Mouse (Mus musculus) C2C12 (cell line): ENCODE results near the gene Dennd4b. TPM values are rescaled to one million over a fixed set of nuclear protein-coding genes. Genes with fewer than 3 reads are reported as not detected.

Experiments
- H3K27me3 ChIP-seq: one replicate; pipeline ENCODE4 v1.6.1; 2011; ENCODE audit not compliant: control insufficient read depth, insufficient read depth, insufficient read length
- H3K36me3 ChIP-seq: one replicate; pipeline ENCODE4 v1.6.1; 2011; ENCODE audit not compliant: control insufficient read depth, insufficient read depth
- H3K4me3 ChIP-seq: one replicate; pipeline ENCODE4 v1.5.1; 2011; ENCODE audit warnings: mild to moderate bottlenecking, control low read depth; ENCODE audit not compliant: poor library complexity, insufficient read depth, severe bottlenecking
- H3K79me2 ChIP-seq: one replicate; pipeline ENCODE4 v1.6.1; 2011; ENCODE audit not compliant: control insufficient read depth, insufficient read depth
- H3K79me3 ChIP-seq: one replicate; pipeline ENCODE4 v1.6.1; 2011; ENCODE audit warnings: low read depth, control low read depth
- H3ac ChIP-seq: one replicate; pipeline ENCODE3; 2011; ENCODE audit warnings: low read depth; ENCODE audit not compliant: control insufficient read depth, insufficient read length
- CEBPB ChIP-seq: IDR thresholded peaks from one replicate; pipeline ENCODE4 v1.6.1; 2011; ENCODE audit warnings: low read depth, mild to moderate bottlenecking, control low read depth, moderate library complexity
- CTCF ChIP-seq: IDR thresholded peaks from one replicate; pipeline ENCODE4 v1.5.1; 2011; ENCODE audit not compliant: control insufficient read depth, insufficient read depth, insufficient read length
- FOSL1 ChIP-seq: IDR thresholded peaks from one replicate; pipeline ENCODE4 v1.8.0; 2011; ENCODE audit warnings: mild to moderate bottlenecking, low read length; ENCODE audit not compliant: poor library complexity, insufficient read depth, severe bottlenecking
- MAX ChIP-seq: IDR thresholded peaks from one replicate; pipeline ENCODE4 v1.6.1; 2011; ENCODE audit warnings: mild to moderate bottlenecking, control low read depth
- MYOD1 ChIP-seq: IDR thresholded peaks from one replicate; pipeline ENCODE4 v1.6.1; 2011; ENCODE audit warnings: low read depth; ENCODE audit not compliant: control insufficient read depth, insufficient read length
- MYOG ChIP-seq: IDR thresholded peaks from one replicate; pipeline ENCODE4 v1.6.1; 2011; ENCODE audit not compliant: control insufficient read depth, insufficient read length; ENCODE audit errors: extremely low read depth
- USF1 ChIP-seq: IDR thresholded peaks from one replicate; pipeline ENCODE4 v1.6.1; 2011; ENCODE audit warnings: low read depth, mild to moderate bottlenecking, control low read depth, moderate library complexity
- long read RNA-seq, 2 experiments: library from polyadenylated mRNA; unstranded; transcript quantifications; one replicate each; pipeline ENCODE4 v2.0.0; 2019 to 2020
- polyA plus RNA-seq: library from polyadenylated mRNA; unstranded; fragments of >200 nt; fragmentation: generic; extraction: Trizol; gene quantifications from one replicate; pipeline ENCODE4 v1.2.1, GENCODE M21; 2012; ENCODE audit warnings: missing spikeins

The Dennd4b gene
- 2.6 TPM for polyA plus RNA-seq
- long read RNA-seq, experiment 1: 0 reads
- long read RNA-seq, experiment 2, partial matches to known transcripts: 4 of 4 reads
- long read RNA-seq, experiment 2, other reads (novel, unspliced or antisense): 0 of 4 reads

- H3K27me3 ChIP-seq: no peaks in the 10 kb centered on the region
- H3K79me2 ChIP-seq: no peaks in the 10 kb centered on the region
- H3K36me3 ChIP-seq: peaks cover 18% of the 10 kb centered on the region
- peak within 1 kb of the TSS; percentile 78 for H3ac ChIP-seq
- TF ChIP-seq FOSL1 (no peak), MYOD1 (no peak), MAX (peak; percentile 52), MYOG (no peak), USF1 (no peak), CEBPB (no peak), CTCF (peak; percentile 95)
- peak within 1 kb of the TSS; percentile 50 for H3K4me3 ChIP-seq
- no peaks in the 10 kb centered on the region for H3K79me3 ChIP-seq
Observed at GRCm38 (mm10) chr3:90265034-90265931, at the start of gene Dennd4b. TSS of gene Dennd4b (plus strand) at chr3:90265185.

- Histone ChIP-seq H3K79me3 (peaks cover 25% of the 10 kb centered on the region), H3ac (no peak overlapping the region), H3K27me3 (no peaks in the 10 kb centered on the region), H3K79me2 (peaks cover 27% of the 10 kb centered on the region), H3K4me3 (no peak overlapping the region), H3K36me3 (peaks cover 20% of the 10 kb centered on the region)
- no peak for TF ChIP-seq FOSL1
- TF ChIP-seq MYOD1: no peak
Observed at GRCm38 (mm10) chr3:90215825-90216380, 49.1 kb upstream of the Dennd4b start.

- peaks cover 1% of the 10 kb centered on the region for H3K36me3 ChIP-seq
- H3K4me3 ChIP-seq: no peak overlapping the region
- no peaks in the 10 kb centered on the region for H3K27me3 ChIP-seq
- H3K79me3 ChIP-seq: no peaks in the 10 kb centered on the region
- TF ChIP-seq CTCF: no peak
- no peak for TF ChIP-seq USF1
- no peak for TF ChIP-seq FOSL1
- no peak for TF ChIP-seq CEBPB
- no peaks in the 10 kb centered on the region for H3K79me2 ChIP-seq
- peak overlapping the region; percentile 5 for H3ac ChIP-seq
Observed at GRCm38 (mm10) chr3:90220088-90220487, 44.9 kb upstream of the Dennd4b start.

GRCm38 (mm10) chr3:90220531-90220951 is 44.4 kb upstream of the Dennd4b start:
- H3K79me2 ChIP-seq: no peaks in the 10 kb centered on the region
- no peak for TF ChIP-seq MYOG
- no peak for TF ChIP-seq MAX
- no peak for TF ChIP-seq CEBPB
- no peak for TF ChIP-seq MYOD1
- no peak for TF ChIP-seq CTCF
- no peak for TF ChIP-seq USF1
- peaks cover 6% of the 10 kb centered on the region for H3K36me3 ChIP-seq
- H3K79me3 ChIP-seq: no peaks in the 10 kb centered on the region
- no peaks in the 10 kb centered on the region for H3K27me3 ChIP-seq
- H3ac ChIP-seq: peak overlapping the region; percentile 82
- peak overlapping the region; percentile 39 for H3K4me3 ChIP-seq

- Histone ChIP-seq H3K79me3 (no peaks in the 10 kb centered on the region), H3K36me3 (peaks cover 6% of the 10 kb centered on the region), H3ac (peak overlapping the region; percentile 7), H3K4me3 (peak overlapping the region; percentile 39), H3K27me3 (no peaks in the 10 kb centered on the region), H3K79me2 (no peaks in the 10 kb centered on the region)
- no peak for TF ChIP-seq MYOG
- no peak for TF ChIP-seq CTCF
- no peak for TF ChIP-seq MAX
Observed at GRCm38 (mm10) chr3:90221123-90221522, 43.9 kb upstream of the Dennd4b start.

GRCm38 (mm10) chr3:90222455-90222854 is 42.5 kb upstream of the Dennd4b start:
- Histone ChIP-seq H3K36me3 (peaks cover 6% of the 10 kb centered on the region), H3K27me3 (no peaks in the 10 kb centered on the region), H3K79me3 (no peaks in the 10 kb centered on the region), H3K4me3 (no peak overlapping the region), H3K79me2 (no peaks in the 10 kb centered on the region), H3ac (no peak overlapping the region)
- no peak for TF ChIP-seq FOSL1
- no peak for TF ChIP-seq USF1
- TF ChIP-seq MYOD1: no peak
- TF ChIP-seq CEBPB: no peak
- TF ChIP-seq MYOG: no peak
- no peak for TF ChIP-seq CTCF
- no peak for TF ChIP-seq MAX
